Mouse (Mus musculus): ENCODE measurements around the gene Srebf2. TPM values are rescaled to one million over a fixed set of nuclear protein-coding genes. Genes with fewer than 3 reads are reported as not detected.

Gene Srebf2
- polyA plus RNA-seq, 1 experiment, result 205 TPM

DNA sequence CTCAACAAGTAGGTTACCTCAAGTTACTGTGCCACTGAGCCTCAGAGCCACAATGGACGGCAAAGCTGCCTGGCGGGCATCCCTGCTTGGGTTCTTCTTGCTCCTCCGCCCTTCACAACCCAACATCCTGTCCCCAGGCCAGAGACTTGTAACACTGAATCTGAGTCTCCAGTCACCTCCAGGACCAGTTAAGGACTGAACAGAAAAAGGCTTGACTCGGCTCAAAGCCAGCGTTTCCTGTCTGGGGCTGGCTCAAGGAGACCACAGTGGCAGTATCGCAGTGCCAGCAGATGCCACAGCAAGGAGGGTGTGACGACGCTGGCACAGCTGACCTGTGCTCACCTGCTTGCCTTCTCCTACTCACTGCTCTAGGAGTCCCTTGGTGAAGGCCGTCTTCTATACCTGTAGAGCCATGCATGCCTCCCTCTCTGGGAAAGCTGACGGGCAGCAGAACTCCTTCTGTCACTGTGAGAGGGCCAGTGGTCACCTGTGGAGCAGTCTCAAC, 50.3 kb downstream of the Srebf2 start:
- H3K4me1 ChIP-seq (ENCODE audit: control insufficient read depth, insufficient read depth, low read length), result peaks cover 2% of the 10 kb centered on the region
- TF ChIP-seq EP300 (IDR thresholded peaks at IDR 0.05; ENCODE audit: insufficient read depth, low read depth, low read length) (no peak), POLR2A (IDR thresholded peaks at IDR 0.05; ENCODE audit: insufficient read depth, low read length) (no peak), CTCF (IDR thresholded peaks at IDR 0.05; ENCODE audit: low read depth, low read length) (no peak)
- H3K27ac ChIP-seq (ENCODE audit: insufficient read depth, low read length), result no peak overlapping the region
- H3K4me3 ChIP-seq (ENCODE audit: low read depth, low read length), result no peak overlapping the region
- no peaks in the 10 kb centered on the region for H3K27me3 ChIP-seq (ENCODE audit: control insufficient read depth, insufficient read depth, low read length, poor library complexity, severe bottlenecking)
- no peaks in the 10 kb centered on the region for H3K9me3 ChIP-seq (replicated peaks; ENCODE audit: control insufficient read depth, insufficient read depth, low read length, poor library complexity, severe bottlenecking)
- peaks cover 67% of the 10 kb centered on the region for H3K36me3 ChIP-seq (ENCODE audit: control insufficient read depth, insufficient read depth, low read length, poor library complexity, severe bottlenecking)
- H3K9ac ChIP-seq (ENCODE audit: low read depth, poor library complexity, severe bottlenecking), result no peak overlapping the region

DNA sequence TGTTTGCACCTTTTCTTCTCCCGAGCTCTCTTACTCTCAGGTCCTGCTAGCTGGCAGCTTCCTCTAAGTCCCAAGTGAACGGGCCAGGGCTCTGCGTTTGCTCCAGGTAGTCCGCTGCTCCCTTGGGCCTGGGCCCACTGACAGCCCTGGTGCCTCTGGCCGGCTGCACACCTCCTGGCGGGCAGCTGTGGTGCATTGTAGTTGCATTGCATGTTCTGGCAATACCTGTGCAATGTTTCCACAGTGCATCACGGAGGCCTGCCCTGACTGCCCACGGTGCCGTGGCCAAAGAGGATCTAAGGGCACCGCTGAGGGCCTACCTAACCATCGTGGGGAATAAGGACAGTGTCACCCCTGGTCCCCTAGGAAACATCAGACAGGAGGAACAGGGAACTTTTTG, 51.0 kb downstream of the Srebf2 start:
- Histone ChIP-seq H3K36me3 (ENCODE audit: control insufficient read depth, insufficient read depth, low read length, poor library complexity, severe bottlenecking) (peaks cover 67% of the 10 kb centered on the region), H3K27ac (ENCODE audit: insufficient read depth, low read length) (no peak overlapping the region), H3K4me3 (ENCODE audit: low read depth, low read length) (no peak overlapping the region), H3K9ac (ENCODE audit: low read depth, poor library complexity, severe bottlenecking) (no peak overlapping the region), H3K4me1 (ENCODE audit: control insufficient read depth, insufficient read depth, low read length) (peaks cover 2% of the 10 kb centered on the region), H3K9me3 (replicated peaks; ENCODE audit: control insufficient read depth, insufficient read depth, low read length, poor library complexity, severe bottlenecking) (no peaks in the 10 kb centered on the region), H3K27me3 (ENCODE audit: control insufficient read depth, insufficient read depth, low read length, poor library complexity, severe bottlenecking) (no peaks in the 10 kb centered on the region)
- TF ChIP-seq CTCF (IDR thresholded peaks at IDR 0.05; ENCODE audit: low read depth, low read length), result no peak
- no peak for TF ChIP-seq POLR2A (IDR thresholded peaks at IDR 0.05; ENCODE audit: insufficient read depth, low read length)
- TF ChIP-seq EP300 (IDR thresholded peaks at IDR 0.05; ENCODE audit: insufficient read depth, low read depth, low read length), result no peak

DNA sequence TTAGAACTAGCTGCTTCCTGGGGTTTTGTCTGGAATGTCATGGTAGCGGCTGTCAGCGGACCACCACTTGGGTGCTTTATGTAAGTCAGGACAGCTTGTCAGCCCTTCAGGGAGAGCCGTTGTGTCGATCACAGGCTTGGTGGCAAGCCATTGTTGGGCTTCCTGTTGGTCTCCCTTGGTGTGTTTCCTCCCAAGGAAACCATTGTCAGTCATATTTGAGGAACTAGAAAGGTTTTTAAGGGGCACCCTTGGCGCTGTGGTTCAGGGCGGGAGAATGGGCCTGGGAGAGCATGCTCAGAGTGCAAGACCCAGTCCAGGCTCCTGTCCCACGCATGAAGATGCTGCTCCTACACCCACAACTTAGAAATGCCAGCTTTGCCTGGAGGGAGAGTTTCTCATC, 51.4 kb downstream of the Srebf2 start:
- Histone ChIP-seq H3K27ac (ENCODE audit: insufficient read depth, low read length) (no peak overlapping the region), H3K27me3 (ENCODE audit: control insufficient read depth, insufficient read depth, low read length, poor library complexity, severe bottlenecking) (no peaks in the 10 kb centered on the region), H3K4me1 (ENCODE audit: control insufficient read depth, insufficient read depth, low read length) (peaks cover 2% of the 10 kb centered on the region), H3K9me3 (replicated peaks; ENCODE audit: control insufficient read depth, insufficient read depth, low read length, poor library complexity, severe bottlenecking) (no peaks in the 10 kb centered on the region), H3K9ac (ENCODE audit: low read depth, poor library complexity, severe bottlenecking) (no peak overlapping the region), H3K36me3 (ENCODE audit: control insufficient read depth, insufficient read depth, low read length, poor library complexity, severe bottlenecking) (peaks cover 62% of the 10 kb centered on the region), H3K4me3 (ENCODE audit: low read depth, low read length) (no peak overlapping the region)
- no peak for TF ChIP-seq CTCF (IDR thresholded peaks at IDR 0.05; ENCODE audit: low read depth, low read length)
- TF ChIP-seq POLR2A (IDR thresholded peaks at IDR 0.05; ENCODE audit: insufficient read depth, low read length), result no peak
- no peak for TF ChIP-seq EP300 (IDR thresholded peaks at IDR 0.05; ENCODE audit: insufficient read depth, low read depth, low read length)

DNA sequence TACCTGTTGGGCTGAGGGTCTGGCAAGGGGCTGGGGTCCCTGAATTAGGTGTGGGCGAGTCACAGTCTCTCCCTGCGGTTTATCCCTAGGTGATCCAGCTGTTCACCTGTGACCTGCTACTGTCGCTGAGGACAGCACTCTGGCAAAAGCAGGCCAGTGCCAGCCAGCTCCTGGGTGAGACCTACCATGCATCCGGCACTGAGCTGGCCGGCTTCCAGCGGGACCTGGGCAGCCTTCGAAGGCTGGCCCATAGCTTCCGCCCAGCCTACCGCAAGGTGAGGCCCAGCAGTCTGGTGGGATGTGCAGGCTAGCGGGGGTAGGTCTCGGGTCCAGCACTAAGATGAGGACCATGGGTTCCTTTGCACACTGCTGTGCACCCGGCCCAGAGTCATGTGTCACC, 52.6 kb downstream of the Srebf2 start:
- H3K9me3 ChIP-seq (replicated peaks; ENCODE audit: control insufficient read depth, insufficient read depth, low read length, poor library complexity, severe bottlenecking), result no peaks in the 10 kb centered on the region
- TF ChIP-seq CTCF (IDR thresholded peaks at IDR 0.05; ENCODE audit: low read depth, low read length) (no peak), POLR2A (IDR thresholded peaks at IDR 0.05; ENCODE audit: insufficient read depth, low read length) (no peak), EP300 (IDR thresholded peaks at IDR 0.05; ENCODE audit: insufficient read depth, low read depth, low read length) (no peak)
- no peaks in the 10 kb centered on the region for H3K27me3 ChIP-seq (ENCODE audit: control insufficient read depth, insufficient read depth, low read length, poor library complexity, severe bottlenecking)
- peaks cover 50% of the 10 kb centered on the region for H3K36me3 ChIP-seq (ENCODE audit: control insufficient read depth, insufficient read depth, low read length, poor library complexity, severe bottlenecking)
- no peak overlapping the region for H3K9ac ChIP-seq (ENCODE audit: low read depth, poor library complexity, severe bottlenecking)
- no peak overlapping the region for H3K27ac ChIP-seq (ENCODE audit: insufficient read depth, low read length)
- H3K4me3 ChIP-seq (ENCODE audit: low read depth, low read length), result no peak overlapping the region
- H3K4me1 ChIP-seq (ENCODE audit: control insufficient read depth, insufficient read depth, low read length), result peaks cover 2% of the 10 kb centered on the region

DNA sequence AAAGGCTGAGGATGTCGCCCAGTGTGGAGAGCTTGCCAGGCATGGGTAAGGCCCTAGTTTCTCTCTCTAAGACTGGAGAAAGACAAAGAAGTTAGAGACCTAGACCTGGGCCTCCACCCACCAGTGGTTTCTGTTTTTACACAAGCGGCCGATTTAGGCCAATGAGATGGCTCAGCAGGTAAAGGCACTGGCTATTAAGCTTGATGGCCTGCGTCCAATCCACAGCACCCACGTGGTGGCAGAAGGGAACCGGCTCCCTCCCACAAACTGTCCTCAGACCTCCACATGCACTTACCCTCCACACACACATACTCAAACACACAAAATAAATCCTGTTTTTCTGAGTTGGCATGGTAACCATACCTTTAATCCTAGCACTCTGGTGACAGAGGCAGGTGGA, 55.1 kb downstream of the Srebf2 start:
- Histone ChIP-seq H3K4me3 (ENCODE audit: low read depth, low read length) (no peak overlapping the region), H3K36me3 (ENCODE audit: control insufficient read depth, insufficient read depth, low read length, poor library complexity, severe bottlenecking) (peaks cover 30% of the 10 kb centered on the region)

DNA sequence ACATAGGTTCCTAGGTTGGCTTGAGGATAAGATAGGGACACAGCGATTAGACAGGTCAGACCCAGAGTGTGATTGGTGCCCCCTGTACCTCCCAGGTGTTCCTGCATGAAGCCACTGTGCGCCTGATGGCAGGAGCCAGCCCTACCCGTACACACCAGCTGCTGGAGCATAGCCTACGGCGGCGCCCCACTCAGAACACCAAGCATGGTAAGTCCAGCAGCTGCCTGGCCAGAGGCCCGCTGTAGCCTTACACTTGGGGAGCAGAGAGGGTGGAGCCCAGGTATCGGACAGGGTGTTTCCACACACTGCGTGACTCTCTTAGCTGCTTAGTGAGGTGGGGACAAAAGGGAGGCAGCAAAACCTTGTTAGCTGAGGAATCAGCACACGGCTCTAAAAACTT, 56.1 kb downstream of the Srebf2 start:
- Histone ChIP-seq H3K9me3 (replicated peaks; ENCODE audit: control insufficient read depth, insufficient read depth, low read length, poor library complexity, severe bottlenecking) (no peaks in the 10 kb centered on the region), H3K27ac (ENCODE audit: insufficient read depth, low read length) (no peak overlapping the region), H3K9ac (ENCODE audit: low read depth, poor library complexity, severe bottlenecking) (no peak overlapping the region), H3K27me3 (ENCODE audit: control insufficient read depth, insufficient read depth, low read length, poor library complexity, severe bottlenecking) (no peaks in the 10 kb centered on the region), H3K36me3 (ENCODE audit: control insufficient read depth, insufficient read depth, low read length, poor library complexity, severe bottlenecking) (peaks cover 22% of the 10 kb centered on the region; the same call in 1 of the 2 replicates), H3K4me3 (ENCODE audit: low read depth, low read length) (no peak overlapping the region), H3K4me1 (ENCODE audit: control insufficient read depth, insufficient read depth, low read length) (peaks cover 6% of the 10 kb centered on the region)
- TF ChIP-seq POLR2A (IDR thresholded peaks at IDR 0.05; ENCODE audit: insufficient read depth, low read length) (no peak), CTCF (IDR thresholded peaks at IDR 0.05; ENCODE audit: low read depth, low read length) (no peak), EP300 (IDR thresholded peaks at IDR 0.05; ENCODE audit: insufficient read depth, low read depth, low read length) (no peak)

More for the DNA sequence above, 55.1 kb downstream of the Srebf2 start:
- H3K9ac ChIP-seq (ENCODE audit: low read depth, poor library complexity, severe bottlenecking), result no peak overlapping the region
- H3K27ac ChIP-seq (ENCODE audit: insufficient read depth, low read length), result no peak overlapping the region
- no peaks in the 10 kb centered on the region for H3K27me3 ChIP-seq (ENCODE audit: control insufficient read depth, insufficient read depth, low read length, poor library complexity, severe bottlenecking)
- peaks cover 4% of the 10 kb centered on the region for H3K4me1 ChIP-seq (ENCODE audit: control insufficient read depth, insufficient read depth, low read length)
- no peaks in the 10 kb centered on the region for H3K9me3 ChIP-seq (replicated peaks; ENCODE audit: control insufficient read depth, insufficient read depth, low read length, poor library complexity, severe bottlenecking)
- TF ChIP-seq CTCF (IDR thresholded peaks at IDR 0.05; ENCODE audit: low read depth, low read length) (no peak), EP300 (IDR thresholded peaks at IDR 0.05; ENCODE audit: insufficient read depth, low read depth, low read length) (no peak), POLR2A (IDR thresholded peaks at IDR 0.05; ENCODE audit: insufficient read depth, low read length) (no peak)

Measured in ES-Bruce4 (cell line).